Mouse (Mus musculus): Measurements from ENCODE around the gene Platr17. TPM values are rescaled to one million over a fixed set of nuclear protein-coding genes. Genes with fewer than 3 reads are reported as not detected.

The Platr17 gene
- total and polyA plus RNA-seq, 3 experiments: not detected

DNA sequence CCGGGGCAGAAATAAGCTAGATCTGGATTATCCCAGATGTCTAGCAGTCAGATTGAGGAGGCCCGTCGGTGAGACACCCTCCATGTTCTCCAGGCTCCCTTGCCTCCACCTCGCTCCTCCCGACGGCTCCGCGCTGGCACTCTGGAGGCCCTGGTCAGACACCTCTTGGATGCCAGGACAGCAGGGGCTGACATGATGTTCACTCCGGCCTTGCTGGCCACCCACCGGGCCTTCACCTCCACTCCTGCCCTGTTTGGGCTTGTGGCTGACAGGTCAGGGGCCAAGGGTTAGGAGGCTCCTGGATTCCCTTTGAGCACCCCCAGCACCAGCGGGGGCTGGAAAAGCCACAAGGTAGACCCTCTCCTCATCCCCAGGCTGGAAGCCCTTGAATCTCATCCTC lies 27.0 kb downstream of the Platr17 start:
- peaks cover 0 to 7% of the 10 kb centered on the region in 2 experiments; a peak in 2 of 4 replicates for H3K4me1 ChIP-seq (ENCODE audit: control insufficient read depth in 1 of 2, insufficient read depth in 2 of 2, low read length in 2 of 2)
- TF ChIP-seq CTCF (IDR thresholded peaks at IDR 0.05 in 2 of 3, conservative IDR thresholded peaks at IDR 0.05 in 1 of 3; ENCODE audit: control insufficient read depth in 1 of 3, insufficient read depth in 1 of 3, low read depth in 2 of 3, low read length in 3 of 3, poor library complexity in 1 of 3, severe bottlenecking in 1 of 3) (no peak), POLR2AphosphoS5 (IDR thresholded peaks at IDR 0.05; ENCODE audit: borderline replicate concordance, low read depth, low read length) (no peak), ZC3H11A (IDR thresholded peaks at IDR 0.05; ENCODE audit: low read depth, low read length) (no peak), JUND (IDR thresholded peaks at IDR 0.05; ENCODE audit: low read depth, low read length) (no peak), RCOR1 (IDR thresholded peaks at IDR 0.05; ENCODE audit: low read depth, low read length) (no peak), GATA1 (IDR thresholded peaks at IDR 0.05; ENCODE audit: low read depth, low read length) (no peak), SMC3 (IDR thresholded peaks at IDR 0.05; ENCODE audit: low read depth, low read length) (no peak), KAT2A (conservative IDR thresholded peaks at IDR 0.05; ENCODE audit: low read depth, low read length) (no peak), UBTF (IDR thresholded peaks at IDR 0.05; ENCODE audit: borderline replicate concordance, insufficient read depth, low read depth, low read length) (no peak), MXI1 (IDR thresholded peaks at IDR 0.05; ENCODE audit: low read depth, low read length) (no peak), MYC (IDR thresholded peaks at IDR 0.05; ENCODE audit: low read depth, low read length) (no peak), TAL1 (IDR thresholded peaks at IDR 0.05; ENCODE audit: low read length) (no peak), CHD1 (IDR thresholded peaks at IDR 0.05; ENCODE audit: low read depth, low read length) (no peak), USF2 (IDR thresholded peaks at IDR 0.05; ENCODE audit: borderline replicate concordance in 1 of 2, insufficient read depth in 1 of 2, low read depth in 1 of 2, low read length in 2 of 2) (no peak), RAD21 (IDR thresholded peaks at IDR 0.05; ENCODE audit: low read depth, low read length) (no peak), BHLHE40 (IDR thresholded peaks at IDR 0.05; ENCODE audit: borderline replicate concordance, low read depth, low read length) (no peak), ELF1 (IDR thresholded peaks at IDR 0.05; ENCODE audit: low read depth, low read length) (no peak), TBP (IDR thresholded peaks at IDR 0.05; ENCODE audit: low read depth, low read length) (no peak), ZNF384 (IDR thresholded peaks at IDR 0.05; ENCODE audit: low read depth, low read length) (no peak), CHD2 (IDR thresholded peaks at IDR 0.05; ENCODE audit: low read length) (no peak)
- no peaks in the 10 kb centered on the region for H3K27me3 ChIP-seq (ENCODE audit: control insufficient read depth in 1 of 2, insufficient read depth in 2 of 2, low read length in 2 of 2)
- peaks cover 0 to 3% of the 10 kb centered on the region in 2 experiments; a peak in 2 of 4 replicates for H3K36me3 ChIP-seq (ENCODE audit: control insufficient read depth in 1 of 2, insufficient read depth in 2 of 2, low read length in 2 of 2)
- H3K9me3 ChIP-seq (replicated peaks; ENCODE audit: insufficient read depth, low read length): no peaks in the 10 kb centered on the region
- H3K27ac ChIP-seq (ENCODE audit: control insufficient read depth, low read depth, low read length): no peak overlapping the region
- DNase-seq (ENCODE audit: low read depth, low spot score): no peak
- peaks cover 24% of the 10 kb centered on the region for H3K79me2 ChIP-seq (ENCODE audit: control insufficient read depth, insufficient read depth, low read length, poor library complexity)
- no peak overlapping the region for H3K9ac ChIP-seq (ENCODE audit: control insufficient read depth, low read depth, low read length, poor library complexity, severe bottlenecking)
- no peak overlapping the region for H3K4me3 ChIP-seq (ENCODE audit: control insufficient read depth in 1 of 2, insufficient read depth in 1 of 2, low read depth in 2 of 2, low read length in 2 of 2)

DNA sequence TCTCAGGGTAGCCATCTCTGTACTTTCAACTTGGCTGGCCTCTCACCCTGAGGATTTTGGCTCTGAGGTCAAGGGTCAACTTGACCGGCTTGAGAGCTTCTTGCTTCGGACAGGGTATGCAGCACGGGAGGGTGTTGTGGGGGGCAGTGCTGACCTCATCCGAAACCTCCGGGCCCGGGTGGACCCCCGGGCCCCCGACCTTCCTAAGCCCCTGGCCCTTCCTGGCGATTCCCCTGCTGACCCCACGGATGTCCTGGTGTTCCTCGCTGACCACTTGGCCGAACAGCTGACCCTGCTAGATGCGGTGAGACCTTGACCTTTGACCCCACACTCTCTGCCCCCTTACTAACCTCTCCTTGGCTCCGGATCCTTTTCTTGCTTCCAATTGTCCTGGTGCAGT lies 27.5 kb downstream of the Platr17 start:
- Histone ChIP-seq H3K4me3 (ENCODE audit: control insufficient read depth in 1 of 2, insufficient read depth in 1 of 2, low read depth in 2 of 2, low read length in 2 of 2) (no peak overlapping the region), H3K27me3 (ENCODE audit: control insufficient read depth in 1 of 2, insufficient read depth in 2 of 2, low read length in 2 of 2) (no peaks in the 10 kb centered on the region), H3K36me3 (ENCODE audit: control insufficient read depth in 1 of 2, insufficient read depth in 2 of 2, low read length in 2 of 2) (peaks cover 0 to 3% of the 10 kb centered on the region in 2 experiments; a peak in 2 of 4 replicates), H3K9me3 (replicated peaks; ENCODE audit: insufficient read depth, low read length) (no peaks in the 10 kb centered on the region), H3K79me2 (ENCODE audit: control insufficient read depth, insufficient read depth, low read length, poor library complexity) (peaks cover 24% of the 10 kb centered on the region), H3K4me1 (ENCODE audit: control insufficient read depth in 1 of 2, insufficient read depth in 2 of 2, low read length in 2 of 2) (peaks cover 0 to 7% of the 10 kb centered on the region in 2 experiments; a peak in 2 of 4 replicates), H3K27ac (ENCODE audit: control insufficient read depth, low read depth, low read length) (no peak overlapping the region), H3K9ac (ENCODE audit: control insufficient read depth, low read depth, low read length, poor library complexity, severe bottlenecking) (no peak overlapping the region)
- TF ChIP-seq CHD1 (IDR thresholded peaks at IDR 0.05; ENCODE audit: low read depth, low read length) (no peak), MYC (IDR thresholded peaks at IDR 0.05; ENCODE audit: low read depth, low read length) (no peak), TCF12 (IDR thresholded peaks at IDR 0.05; ENCODE audit: low read depth, low read length) (no peak), USF1 (IDR thresholded peaks at IDR 0.05; ENCODE audit: low read depth, low read length) (no peak), MYB (IDR thresholded peaks at IDR 0.05; ENCODE audit: low read depth, low read length) (no peak), GABPA (IDR thresholded peaks at IDR 0.05; ENCODE audit: low read depth, low read length) (no peak), ZNF384 (IDR thresholded peaks at IDR 0.05; ENCODE audit: low read depth, low read length) (no peak), MAFK (IDR thresholded peaks at IDR 0.05; ENCODE audit: borderline replicate concordance, low read depth, low read length) (no peak), NELFE (IDR thresholded peaks at IDR 0.05; ENCODE audit: low read depth, low read length) (no peak), GATA1 (IDR thresholded peaks at IDR 0.05; ENCODE audit: low read depth, low read length) (no peak), SMC3 (IDR thresholded peaks at IDR 0.05; ENCODE audit: low read depth, low read length) (no peak), BHLHE40 (IDR thresholded peaks at IDR 0.05; ENCODE audit: borderline replicate concordance, low read depth, low read length) (no peak), SIN3A (IDR thresholded peaks at IDR 0.05; ENCODE audit: low read length) (no peak), MAX (IDR thresholded peaks at IDR 0.05; ENCODE audit: low read length) (no peak), EP300 (IDR thresholded peaks at IDR 0.05; ENCODE audit: low read depth in 1 of 2, low read length in 2 of 2) (no peak), RAD21 (IDR thresholded peaks at IDR 0.05; ENCODE audit: low read depth, low read length) (no peak)
- no peak for DNase-seq (ENCODE audit: low read depth, low spot score)
